Mouse (Mus musculus) liver, adult 2 months (tissue): ENCODE results near the gene Zscan26.

Source experiments
- CTCF ChIP-seq: fragments of 200-500 bp; IDR thresholded peaks from 2 replicates; pipeline ENCODE4 v1.5.1; 2011; ENCODE audit warnings: low read depth, low read length, control low read depth
- POLR2A ChIP-seq: fragments of 200-500 bp; IDR thresholded peaks from 2 replicates; pipeline ENCODE4 v1.6.1; 2011; ENCODE audit warnings: low read length, control low read depth; ENCODE audit not compliant: insufficient read depth; ENCODE audit errors: extremely low read depth

DNA sequence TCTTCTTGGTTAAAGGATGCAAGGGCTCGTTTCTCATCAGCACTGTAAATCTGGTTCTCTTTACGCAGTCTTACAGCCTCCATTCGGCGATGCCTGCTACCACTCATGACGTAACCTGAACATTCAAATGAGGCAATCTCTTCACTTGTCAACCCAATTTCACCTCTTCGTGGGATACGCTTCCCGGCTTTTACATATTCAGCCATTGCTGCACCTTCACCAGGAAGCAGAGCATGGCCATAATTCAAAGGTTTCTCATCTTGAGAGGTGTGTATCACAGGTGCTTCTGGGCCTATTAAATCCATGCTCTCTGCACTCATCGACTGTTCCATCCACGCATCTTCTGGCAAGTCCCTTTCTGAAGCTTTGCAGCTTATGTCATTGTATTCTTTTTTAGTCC is 13.8 kb upstream of the Zscan26 start:
- TF ChIP-seq CTCF (no peak), POLR2A (no peak)
